Mouse (Mus musculus): ENCODE measurements around the gene Ptn.

DNA sequence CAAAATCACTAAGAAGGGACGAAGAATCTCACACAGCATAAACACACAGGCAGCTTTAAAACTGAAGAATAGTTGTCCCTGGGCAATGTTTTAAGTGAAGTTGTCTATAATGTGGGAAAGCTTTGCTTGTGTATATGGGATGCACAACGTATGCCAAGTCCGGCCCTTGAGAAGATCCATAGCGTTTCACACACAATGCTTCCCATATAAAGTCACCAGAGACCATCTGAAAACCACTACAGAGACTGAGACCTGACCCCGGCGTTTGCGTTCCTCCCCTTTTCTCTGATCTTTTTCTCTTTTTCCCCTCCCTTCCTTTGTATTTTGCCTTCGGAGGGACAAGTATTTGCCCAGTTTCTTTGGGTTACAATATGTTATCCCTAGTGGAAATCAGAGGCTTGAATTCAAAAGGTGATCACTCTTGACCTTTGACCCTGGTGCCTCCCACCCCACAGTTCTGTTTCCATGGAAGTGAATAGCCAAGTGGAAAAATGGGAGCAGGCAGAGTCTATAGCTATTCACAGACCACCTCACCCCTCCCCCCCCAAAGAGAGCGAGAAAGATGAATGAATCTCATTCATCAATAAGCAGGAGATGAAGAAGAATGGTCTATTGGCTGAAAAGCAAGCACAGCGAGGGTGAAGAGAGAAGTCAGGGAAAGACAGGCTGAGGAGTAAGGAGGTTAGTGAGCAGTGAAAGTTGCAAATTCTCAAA is 34.2 kb downstream of the Ptn start:
- TF ChIP-seq POLR2A (IDR thresholded peaks at IDR 0.05; ENCODE audit: insufficient read depth, low read length) (no peak), CTCF (IDR thresholded peaks at IDR 0.05; ENCODE audit: low read depth, low read length) (no peak)
